Mouse (Mus musculus): ENCODE measurements at regions not wholly inside any gene's neighbourhood (a gene's known extent, or its start where the extent isn't known, plus 50 kb on each side); places are given as distances from the start of the nearest gene placed in this dataset.

- TF ChIP-seq CTCF (IDR thresholded peaks at IDR 0.05; ENCODE audit: control insufficient read depth, insufficient read depth, insufficient replicate concordance, low read depth, low read length) (no peak), POLR2A (IDR thresholded peaks at IDR 0.05; ENCODE audit: control insufficient read depth, low read depth, low read length) (no peak)
Observed at GRCm38 (mm10) chr10:126422066-126422465, 456.1 kb downstream of the Lrig3 start.
